In genomic region chr17:28899427-28899826, GRCm38 (mm10) we compare ENCODE assay signal across 18 mouse cellular contexts. TPM values are rescaled to one million over a fixed set of nuclear protein-coding genes. Genes with fewer than 3 reads are reported as not detected.
DNase-seq lines count a peak whose midpoint lies in the region; ATAC-seq and TF ChIP-seq lines count a peak whose summit lies in the region.
"Had no signal": no experiment of that assay in that cellular context is flagged by ENCODE, and none has a peak within 500 bp of the region (broad histone marks: within the 10 kb centered on the region; RNA-seq: fewer than 3 reads in every experiment).

No protein-coding gene starts in this region.

- H3K27me3 ChIP-seq in testis, adult 2 months (ENCODE audit: control insufficient read depth, insufficient read depth, low read length) = no peaks in the 10 kb centered on the region
- H3K27me3 ChIP-seq in kidney, embryonic 15.5 days = no peaks in the 10 kb centered on the region
- H3K27me3 ChIP-seq: forebrain, embryonic 13.5 days; liver, embryonic 13.5 days had no signal

- TF ChIP-seq CTCF in testis, adult 2 months (IDR thresholded peaks at IDR 0.05; ENCODE audit: control insufficient read depth, insufficient read depth, insufficient replicate concordance, low read depth, low read length) = no peak

- H3K4me2 ChIP-seq in kidney, embryonic 15.5 days = no peak overlapping the region
- H3K4me2 ChIP-seq: forebrain, embryonic 13.5 days; liver, embryonic 13.5 days; midbrain, embryonic 11.5 days had no signal

- H3K9ac ChIP-seq in kidney, embryonic 15.5 days = no peak overlapping the region
- H3K9ac ChIP-seq: forebrain, embryonic 13.5 days; liver, embryonic 13.5 days had no signal

- H3K27ac ChIP-seq in testis, adult 2 months (ENCODE audit: control insufficient read depth, insufficient read depth, low read depth, low read length) = peak overlapping the region; percentile 73
- H3K27ac ChIP-seq in kidney, embryonic 15.5 days = no peak overlapping the region
- H3K27ac ChIP-seq: forebrain, embryonic 13.5 days; liver, embryonic 13.5 days had no signal

- H3K36me3 ChIP-seq in testis, adult 2 months (ENCODE audit: control insufficient read depth, insufficient read depth, low read length) = no peaks in the 10 kb centered on the region
- H3K36me3 ChIP-seq in kidney, embryonic 15.5 days = no peaks in the 10 kb centered on the region
- H3K36me3 ChIP-seq: liver, embryonic 13.5 days had no signal

- DNase-seq in cerebellum, adult 11 months = peak; percentile 62
- DNase-seq in testis, postnatal 10 days (ENCODE audit: low spot score) = no peak
- peak; percentile 80 for DNase-seq in cerebellum, adult 9-11 months
- DNase-seq in layer of hippocampus, adult 9-11 months = no peak
- DNase-seq in frontal cortex, postnatal 10 days (ENCODE audit: low spot score in 2 of 2) = no peak
- DNase-seq: adrenal gland, adult 8-10 months; embryo, embryonic 11 days; heart, adult 18-20 months; kidney, adult 18-20 months; kidney, postnatal 25 days; liver, embryonic 13.5 days; thymus, adult 18-20 months had no signal

- peak; percentile 18; the same call in 1 of the 2 replicates for TF ChIP-seq POLR2A in testis, adult 2 months (IDR thresholded peaks at IDR 0.05; ENCODE audit: control insufficient read depth, low read depth, low read length)

- peaks cover 22% of the 10 kb centered on the region for H3K4me1 ChIP-seq in testis, adult 2 months (ENCODE audit: control insufficient read depth, insufficient read depth, low read length)
- no peaks in the 10 kb centered on the region for H3K4me1 ChIP-seq in kidney, embryonic 15.5 days

- ATAC-seq in cerebellum, adult (ENCODE audit: insufficient number of reproducible peaks, low FRiP score, low TSS enrichment) = no peak
- ATAC-seq in kidney, embryonic 15.5 days (replicated peaks; ENCODE audit: low FRiP score) = no peak
- ATAC-seq: forebrain, embryonic 13.5 days; hindbrain, embryonic 16.5 days had no signal

- WGBS in kidney, embryonic 15.5 days = 69% methylated on average over 19 of the region's 19 CpGs

- no peaks in the 10 kb centered on the region; the same call in 1 of the 2 replicates for H3K9me3 ChIP-seq in kidney, embryonic 15.5 days (replicated peaks)
- H3K9me3 ChIP-seq: forebrain, embryonic 13.5 days; liver, embryonic 13.5 days had no signal

- H3K4me3 ChIP-seq in testis, adult 2 months (ENCODE audit: control insufficient read depth, low read depth, low read length) = peak overlapping the region; percentile 94
- no peak overlapping the region for H3K4me3 ChIP-seq in kidney, embryonic 15.5 days (replicated peaks)
- H3K4me3 ChIP-seq: forebrain, embryonic 13.5 days; liver, embryonic 13.5 days had no signal

RNA-seq across cellular contexts. Expression of gene 4930539E08Rik, which starts 15.7 kb away (rescaled TPM):
- polyA plus RNA-seq in testis, adult 2 months (2012; rRNA removed) = 4.7 and 4.9 TPM in 2 replicates
- polyA plus RNA-seq in kidney, embryonic 15.5 days (2015; fragmentation: Nextera tagmentation; extraction: Ambion mirVana) = 0.12 and 0.23 TPM in 2 replicates
- polyA plus RNA-seq: midbrain, embryonic 11.5 days had no signal

RNA-seq across cellular contexts. Expression of gene Pnpla1, which starts 41.2 kb away (rescaled TPM):
- polyA plus RNA-seq in testis, adult 2 months (2012; rRNA removed) = 0.76 and 0.79 TPM in 2 replicates
- polyA plus RNA-seq in kidney, embryonic 15.5 days (2015; fragmentation: Nextera tagmentation; extraction: Ambion mirVana) = 0.08 and 0.10 TPM in 2 replicates
- polyA plus RNA-seq: forebrain, embryonic 13.5 days; hindbrain, embryonic 16.5 days; liver, embryonic 13.5 days; midbrain, embryonic 11.5 days had no signal

RNA-seq across cellular contexts. Expression of gene Pxt1, which starts 44.2 kb away (rescaled TPM):
- polyA plus RNA-seq in testis, adult 2 months (2012; rRNA removed) = 189 and 199 TPM in 2 replicates
- polyA plus RNA-seq in kidney, embryonic 15.5 days (2015; fragmentation: Nextera tagmentation; extraction: Ambion mirVana) = 0.21 TPM in 1 of 2 replicates, not detected in the other
- polyA plus RNA-seq: forebrain, embryonic 13.5 days; hindbrain, embryonic 16.5 days; midbrain, embryonic 11.5 days had no signal

RNA-seq across cellular contexts. Expression of gene Kctd20, which starts 52.3 kb away (rescaled TPM):
- 34.2 and 34.6 TPM in 2 replicates for polyA plus RNA-seq in testis, adult 2 months (2012; rRNA removed)
- 88.8 and 91.5 TPM in 2 replicates for polyA plus RNA-seq in kidney, embryonic 15.5 days (2015; fragmentation: Nextera tagmentation; extraction: Ambion mirVana)

Comparison
In these comparisons a context has a peak if more than half of its experiments do, and no peak if none do; other contexts are left out.
1. DNase-seq: peak in cerebellum, adult 11 months (single experiment) and cerebellum, adult 9-11 months (single experiment); none in testis, postnatal 10 days (single experiment), layer of hippocampus, adult 9-11 months (single experiment) and frontal cortex, postnatal 10 days (0 of 2).
2. RNA of gene Pxt1, which starts 44.2 kb away (polyA plus RNA-seq): 189 to 199 TPM in testis, adult 2 months; 0.21 TPM in kidney, embryonic 15.5 days; every median in the first group is over 100 times any median in the second.